Mouse (Mus musculus): ENCODE measurements around the gene Lrrc74b. TPM values are rescaled to one million over a fixed set of nuclear protein-coding genes. Genes with fewer than 3 reads are reported as not detected.

Lrrc74b gene
- not detected for total RNA-seq (2023)

DNA sequence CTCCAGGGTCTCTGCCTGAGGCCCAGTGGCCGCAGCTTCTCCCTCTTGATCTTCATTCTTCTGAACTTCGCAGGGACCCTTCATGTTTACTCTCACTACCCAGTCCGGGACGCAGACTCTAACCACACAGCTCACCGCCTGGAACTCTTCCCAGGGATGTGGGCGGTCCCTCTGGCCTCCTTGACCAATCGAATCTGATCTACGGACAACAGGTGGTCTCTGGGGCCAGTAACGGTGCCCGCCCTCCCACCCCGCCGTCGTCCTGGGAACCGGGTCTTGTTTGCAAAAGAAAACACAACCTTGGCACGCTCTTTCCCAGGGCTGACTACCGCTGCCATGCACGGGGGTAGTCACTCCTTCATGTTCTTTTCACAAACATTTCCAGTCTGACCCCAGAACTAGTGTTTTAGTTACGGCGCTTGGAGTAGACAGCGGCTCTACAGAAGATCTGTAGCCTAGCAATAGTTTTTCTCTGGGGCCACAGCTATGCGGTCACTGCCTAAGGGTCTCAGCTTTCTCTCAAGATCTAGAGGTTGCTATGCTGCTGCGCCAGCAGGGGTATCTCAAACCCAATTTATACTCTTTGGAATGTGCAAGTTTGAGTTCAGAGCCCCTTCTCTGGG is at the start of gene Lrrc74b:
Gene Lrrc74b, minus strand, starts transcription at position 120 of the 623 bp plus-strand sequence.

DNA sequence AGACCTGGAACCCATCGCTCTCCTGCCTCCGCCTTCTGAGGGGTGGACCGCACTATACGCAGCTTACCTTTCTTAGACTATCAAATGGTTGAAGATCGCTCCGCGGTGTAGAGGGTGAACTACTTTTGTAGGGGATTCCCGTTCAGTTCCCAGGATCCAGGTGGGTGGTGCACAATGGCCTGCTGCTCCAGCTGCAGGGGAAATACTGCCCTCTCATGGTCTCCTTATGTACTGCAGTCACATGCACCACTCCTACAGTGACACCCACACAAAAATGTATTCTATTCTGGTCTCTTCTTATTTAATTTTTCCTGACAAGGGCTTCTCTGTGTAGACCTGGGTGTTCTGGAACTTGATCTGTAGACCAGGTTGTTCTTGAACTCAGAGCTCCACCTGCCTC is 22.0 kb upstream of the Lrrc74b start, which contains the start of gene Slc7a4:
Gene Slc7a4, minus strand, starts transcription at position 151 of the 400 bp plus-strand sequence.

DNA sequence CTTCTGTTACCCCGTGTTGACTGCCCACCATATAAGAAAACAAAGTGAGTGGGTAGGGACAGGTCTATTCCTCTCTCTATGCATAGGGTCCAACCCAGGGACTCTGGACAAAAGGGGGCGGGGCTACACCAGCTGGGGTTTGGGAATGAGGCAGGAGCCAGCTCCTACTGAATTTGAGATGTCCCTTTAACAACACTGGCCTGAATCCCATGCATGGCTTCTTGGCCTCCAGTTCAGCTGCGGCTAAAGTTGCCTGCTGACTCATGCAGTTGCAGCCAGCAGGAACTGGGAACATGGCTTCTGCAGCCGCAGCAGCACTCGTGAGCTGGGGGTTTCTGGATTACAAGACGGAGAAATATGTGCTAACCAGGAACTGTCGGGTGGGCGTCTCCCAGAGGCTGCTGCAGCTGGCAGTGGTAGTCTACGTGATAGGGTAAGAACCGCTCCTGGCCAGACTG is 733 bp upstream of the Lrrc74b start, which contains the start of gene P2rx6:
Gene P2rx6, plus strand, starts transcription at position 135 of the 458 bp plus-strand sequence.

DNA sequence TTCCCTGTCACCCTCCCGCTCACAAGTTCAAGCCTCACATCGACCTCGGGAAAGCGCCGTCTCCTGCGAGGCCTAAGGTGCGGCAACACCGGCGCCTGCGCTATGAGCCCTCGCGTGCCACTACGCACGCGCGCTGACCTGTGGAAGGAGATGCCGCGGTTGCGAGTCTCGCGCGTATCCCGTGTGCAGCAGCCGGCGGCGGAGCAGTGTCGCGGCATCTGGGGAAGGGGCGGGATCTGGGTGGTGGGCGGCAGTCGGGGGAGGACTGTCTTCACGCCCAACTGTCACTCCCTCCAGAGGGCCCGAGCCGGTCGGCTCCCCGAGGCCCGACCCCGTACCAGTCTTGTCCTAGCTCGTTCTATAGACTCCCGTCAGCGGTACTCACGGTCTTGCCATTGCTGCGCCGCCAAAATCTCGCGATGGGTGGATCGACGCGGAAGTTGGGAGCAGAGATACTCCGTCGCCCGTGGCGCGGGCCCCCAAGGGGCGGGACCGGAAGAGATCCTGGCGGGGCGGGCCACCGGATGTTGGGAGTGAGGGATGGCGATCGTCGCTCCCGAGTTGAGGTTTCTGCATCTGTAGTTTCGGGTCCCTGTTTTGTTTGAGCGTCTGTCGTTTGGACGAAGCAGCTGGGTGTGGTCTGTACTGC is 30.3 kb downstream of the Lrrc74b start, which contains the start of gene Thap7:
Gene Thap7, minus strand, starts transcription at position 497 of the 649 bp plus-strand sequence.

DNA sequence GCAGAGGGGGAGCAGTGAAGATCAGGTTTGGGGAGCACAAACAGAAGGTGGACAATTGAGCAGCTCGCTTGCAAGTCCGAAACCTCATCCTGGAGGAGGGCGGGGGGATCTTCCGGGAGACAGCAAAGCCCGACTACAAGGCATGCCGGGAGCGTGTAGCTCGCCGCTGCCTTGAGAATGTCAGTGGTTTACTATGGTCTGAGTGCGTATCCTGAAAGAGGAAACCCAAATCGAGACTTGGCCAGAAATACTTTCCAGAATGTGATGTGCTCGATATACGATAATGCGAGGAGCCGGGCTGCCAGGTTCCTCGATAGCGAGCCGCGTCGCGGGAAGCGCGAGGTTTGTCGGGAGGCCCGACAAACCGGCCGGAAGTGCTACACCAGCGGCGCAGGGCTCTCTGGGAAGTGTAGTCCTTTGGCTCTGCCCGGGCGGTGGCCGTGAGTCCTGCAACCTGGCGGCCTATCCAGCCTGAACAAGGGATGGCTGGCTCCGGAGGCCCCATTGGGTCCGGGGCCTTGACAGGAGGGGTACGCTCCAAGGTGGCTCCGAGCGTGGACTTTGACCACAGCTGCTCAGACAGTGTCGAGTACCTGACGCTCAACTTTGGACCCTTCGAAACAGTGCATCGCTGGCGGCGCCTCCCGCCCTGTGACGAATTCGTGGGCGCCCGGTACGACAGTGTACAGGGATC is 52.4 kb downstream of the Lrrc74b start, which contains the start of gene Lztr1:
Gene Lztr1, plus strand, starts transcription at position 143 of the 694 bp plus-strand sequence.

Other genes starting within 250 kb of the Lrrc74b start
- not detected for gene Serpind1, start 229.9 kb downstream of the Lrrc74b start, total RNA-seq (2023)
- gene Snap29, start 155.3 kb downstream of the Lrrc74b start, total RNA-seq (2023), result 10 to 100 TPM; 68.9 to 71.8 TPM
- 100 to 1,000 TPM; 145 to 157 TPM for gene Pi4ka, start 154.9 kb downstream of the Lrrc74b start, total RNA-seq (2023)
- gene Crkl, start 109.3 kb downstream of the Lrrc74b start, total RNA-seq (2023), result 10 to 100 TPM; 53.1 to 60.0 TPM
- gene Aifm3, start 71.6 kb downstream of the Lrrc74b start, total RNA-seq (2023), result not detected
- gene Lztr1, start 52.6 kb downstream of the Lrrc74b start, total RNA-seq (2023), result 10 to 100 TPM; 66.5 to 67.0 TPM
- gene Thap7, start 30.1 kb downstream of the Lrrc74b start, total RNA-seq (2023), result 10 to 100 TPM; 33.2 to 39.1 TPM
- gene P2rx6, start 638 bp upstream of the Lrrc74b start, total RNA-seq (2023), result not detected
- not detected for gene Slc7a4, start 22.0 kb upstream of the Lrrc74b start, total RNA-seq (2023)
- gene Smpd4, start 58.1 kb upstream of the Lrrc74b start, total RNA-seq (2023), result 10 to 100 TPM; 48.1 to 61.0 TPM
- gene Ccdc74a, start 85.2 kb upstream of the Lrrc74b start, total RNA-seq (2023), result under 1 TPM in 1 of 2 experiments, not detected in 1; 0.52 TPM
- gene Med15, start 171.6 kb upstream of the Lrrc74b start, total RNA-seq (2023), result 100 to 1,000 TPM; 132 to 138 TPM
- 10 to 100 TPM; 15.6 to 15.8 TPM for gene Klhl22, start 198.4 kb upstream of the Lrrc74b start, total RNA-seq (2023)
- gene Scarf2, start 236.0 kb upstream of the Lrrc74b start, total RNA-seq (2023), result under 1 TPM in 1 of 2 experiments, not detected in 1; 0.17 TPM